8 mouse cellular contexts compared by ENCODE assay signal in the genomic region with DNA sequence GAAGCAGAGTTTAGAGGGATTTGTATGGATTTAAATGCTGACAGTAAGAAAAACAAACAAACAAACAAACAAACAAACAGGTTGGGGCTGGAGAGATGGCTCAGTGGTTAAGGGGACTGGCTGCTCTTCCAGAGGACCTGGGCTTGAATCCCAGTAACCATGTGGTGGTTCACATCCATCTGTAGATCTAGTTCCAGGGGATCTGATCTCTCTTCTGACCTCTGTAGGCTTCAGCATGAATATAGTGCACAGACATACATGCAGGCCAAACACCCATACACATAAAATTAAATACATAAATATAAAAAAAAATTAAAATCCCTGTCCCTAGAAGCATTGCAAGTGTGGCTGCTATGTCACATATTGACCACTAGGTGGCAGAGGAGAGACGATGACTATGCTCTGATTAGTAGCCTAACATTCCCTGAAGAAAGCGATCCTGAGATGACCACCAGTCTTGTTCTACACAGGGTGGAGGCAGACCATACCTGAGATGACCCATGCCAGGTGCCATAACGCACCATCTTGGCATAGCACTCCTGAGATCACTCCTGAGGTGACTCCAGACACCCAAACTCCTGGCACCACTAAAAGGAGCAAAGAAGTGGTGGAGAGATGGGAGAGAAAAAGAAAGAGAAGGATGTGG.
DNase-seq lines count a peak whose midpoint lies in the region; ATAC-seq lines count a peak whose summit lies in the region.

No protein-coding gene starts in this region.

- no peaks in the 10 kb centered on the region for H3K36me3 ChIP-seq in forebrain, embryonic 10.5 days (replicated peaks)
- no peaks in the 10 kb centered on the region for H3K36me3 ChIP-seq in hindbrain, embryonic 16.5 days (ENCODE audit: control insufficient read depth, insufficient read depth, low read length)
- no peaks in the 10 kb centered on the region for H3K36me3 ChIP-seq in limb, embryonic 12.5 days
- no peaks in the 10 kb centered on the region for H3K36me3 ChIP-seq in neural tube, embryonic 11.5 days (ENCODE audit: control insufficient read depth, insufficient read depth, low read length)

- peak; percentile 26 for DNase-seq in right cerebral cortex, adult 18-20 months
- no peak for DNase-seq in right cerebral cortex, postnatal 25 days
- peak; percentile 41 for DNase-seq in c-Kit-negative CD71-positive TER-119-positive erythroid progenitor cells, embryonic 14.5 days (ENCODE audit: low read depth, low spot score)
- peak; percentile 29 for DNase-seq in forebrain, embryonic 10.5 days (ENCODE audit: extremely low spot score, low spot score)
- peak; percentile 34 for DNase-seq in neural tube, embryonic 11.5 days (ENCODE audit: low spot score)
- no peak for DNase-seq in urinary bladder, postnatal 4 days (ENCODE audit: low spot score in 2 of 2)

- ATAC-seq in hindbrain, embryonic 16.5 days: peak; percentile 86
- peak; percentile 86 for ATAC-seq in limb, embryonic 12.5 days (ENCODE audit: insufficient number of reproducible peaks, insufficient read depth, low FRiP score, low TSS enrichment, low read depth)
- ATAC-seq in neural tube, embryonic 11.5 days (ENCODE audit: insufficient read depth, low FRiP score, low TSS enrichment): peak; percentile 72; the same call in 1 of the 2 replicates

- no peak overlapping the region; the same call in 1 of the 2 replicates for H3K27ac ChIP-seq in forebrain, embryonic 10.5 days
- no peak overlapping the region for H3K27ac ChIP-seq in hindbrain, embryonic 16.5 days (ENCODE audit: low read depth, low read length)
- H3K27ac ChIP-seq in limb, embryonic 12.5 days: no peak overlapping the region
- no peak overlapping the region for H3K27ac ChIP-seq in neural tube, embryonic 11.5 days (ENCODE audit: low read depth, low read length)

- no peak overlapping the region for H3K4me2 ChIP-seq in hindbrain, embryonic 16.5 days (ENCODE audit: low read length)
- no peak overlapping the region for H3K4me2 ChIP-seq in limb, embryonic 12.5 days
- no peak overlapping the region for H3K4me2 ChIP-seq in neural tube, embryonic 11.5 days (ENCODE audit: low read depth)

- 3% methylated on average over 3 of the region's 3 CpGs for WGBS in forebrain, embryonic 10.5 days
- WGBS in hindbrain, embryonic 16.5 days: 4% methylated on average over 3 of the region's 3 CpGs
- 3% methylated on average over 3 of the region's 3 CpGs for WGBS in limb, embryonic 12.5 days
- 7% methylated on average over 3 of the region's 3 CpGs for WGBS in neural tube, embryonic 11.5 days

- H3K9ac ChIP-seq in hindbrain, embryonic 16.5 days (ENCODE audit: low read depth, low read length): no peak overlapping the region
- H3K9ac ChIP-seq in limb, embryonic 12.5 days (replicated peaks): no peak overlapping the region
- no peak overlapping the region for H3K9ac ChIP-seq in neural tube, embryonic 11.5 days (ENCODE audit: low read length)

- H3K4me1 ChIP-seq in forebrain, embryonic 10.5 days: peaks cover 9% of the 10 kb centered on the region; the same call in 1 of the 2 replicates
- no peaks in the 10 kb centered on the region for H3K4me1 ChIP-seq in hindbrain, embryonic 16.5 days (ENCODE audit: control insufficient read depth, insufficient read depth, low read depth, low read length)
- 0 out of 2 replicates have a peak, but pooled peaks cover 5% of the 10 kb centered on the region for H3K4me1 ChIP-seq in limb, embryonic 12.5 days (replicated peaks)
- H3K4me1 ChIP-seq in neural tube, embryonic 11.5 days (ENCODE audit: control insufficient read depth, insufficient read depth, low read length): no peaks in the 10 kb centered on the region

- no peak overlapping the region for H3K4me3 ChIP-seq in forebrain, embryonic 10.5 days
- no peak overlapping the region for H3K4me3 ChIP-seq in hindbrain, embryonic 16.5 days (ENCODE audit: low read length)
- no peak overlapping the region for H3K4me3 ChIP-seq in limb, embryonic 12.5 days (replicated peaks)
- H3K4me3 ChIP-seq in neural tube, embryonic 11.5 days (ENCODE audit: low read depth, low read length): no peak overlapping the region

- 0 out of 2 replicates have a peak, but pooled peaks cover 4% of the 10 kb centered on the region for H3K27me3 ChIP-seq in forebrain, embryonic 10.5 days (ENCODE audit: poor library complexity, severe bottlenecking)
- no peaks in the 10 kb centered on the region; the same call in 1 of the 2 replicates for H3K27me3 ChIP-seq in hindbrain, embryonic 16.5 days (replicated peaks; ENCODE audit: control insufficient read depth, insufficient read depth, low read length)
- H3K27me3 ChIP-seq in limb, embryonic 12.5 days: no peaks in the 10 kb centered on the region
- no peaks in the 10 kb centered on the region for H3K27me3 ChIP-seq in neural tube, embryonic 11.5 days (ENCODE audit: control insufficient read depth, insufficient read depth, low read length)

- no peaks in the 10 kb centered on the region for H3K9me3 ChIP-seq in forebrain, embryonic 10.5 days
- H3K9me3 ChIP-seq in hindbrain, embryonic 16.5 days (ENCODE audit: control insufficient read depth, low read length): no peaks in the 10 kb centered on the region
- no peaks in the 10 kb centered on the region for H3K9me3 ChIP-seq in limb, embryonic 12.5 days
- no peaks in the 10 kb centered on the region for H3K9me3 ChIP-seq in neural tube, embryonic 11.5 days (ENCODE audit: control insufficient read depth, low read length)

Comparison
In these comparisons a context has a peak if more than half of its experiments do, and no peak if none do; other contexts are left out.
1. DNase-seq: peak in right cerebral cortex, adult 18-20 months (single experiment), c-Kit-negative CD71-positive TER-119-positive erythroid progenitor cells, embryonic 14.5 days (single experiment), forebrain, embryonic 10.5 days (single experiment) and neural tube, embryonic 11.5 days (single experiment); none in right cerebral cortex, postnatal 25 days (single experiment) and urinary bladder, postnatal 4 days (0 of 2).
2. Peak in every context shown above with its lines, with median percentiles within 50 percentile points of each other: ATAC-seq.